Mouse (Mus musculus) stomach, embryonic 14.5 days (tissue): Measurements from ENCODE around the gene 2700049A03Rik. TPM values are rescaled to one million over a fixed set of nuclear protein-coding genes. Genes with fewer than 3 reads are reported as not detected.

Experiments used
- ATAC-seq: fragments of 200-750 bp; cut with Nextera tagmentation; 2 replicates; pipeline ENCODE4 v1.8.0; 2017; ENCODE audit warnings: low read depth, moderate TSS enrichment; ENCODE audit not compliant: insufficient number of reproducible peaks, insufficient read depth, low FRiP score
- H3K27ac ChIP-seq: fragments of 300-500 bp; sonication (generic); 2 replicates; pipeline ENCODE4 v1.5.1; 2014; ENCODE audit warnings: mild to moderate bottlenecking, low read length, moderate library complexity, mixed read lengths
- H3K27me3 ChIP-seq: fragments of 300-500 bp; sonication (generic); 2 replicates; pipeline ENCODE4 v1.6.1; 2014; ENCODE audit warnings: low read length, control low read depth, mixed read lengths; ENCODE audit not compliant: control insufficient read depth, insufficient read depth
- H3K36me3 ChIP-seq: fragments of 300-500 bp; sonication (generic); 2 replicates; pipeline ENCODE4 v1.6.1; 2014; ENCODE audit warnings: mild to moderate bottlenecking, control low read depth, low read length, moderate library complexity, mixed read lengths; ENCODE audit not compliant: control insufficient read depth, insufficient read depth
- H3K4me1 ChIP-seq: fragments of 300-500 bp; sonication (generic); 2 replicates; pipeline ENCODE4 v1.6.1; 2014; ENCODE audit warnings: low read length, control low read depth, mixed read lengths; ENCODE audit not compliant: control insufficient read depth, insufficient read depth
- H3K4me2 ChIP-seq: fragments of 300-500 bp; sonication (generic); replicated peaks from 2 replicates; pipeline ENCODE4 v1.6.1; 2014; ENCODE audit warnings: low read depth, low read length, control low read depth
- H3K4me3 ChIP-seq: fragments of 300-500 bp; sonication (generic); 2 replicates; pipeline ENCODE4 v1.5.1; 2014; ENCODE audit warnings: low read depth, low read length, control low read depth
- H3K9ac ChIP-seq: fragments of 300-500 bp; sonication (generic); replicated peaks from 2 replicates; pipeline ENCODE4 v1.6.1; 2014; ENCODE audit warnings: low read depth, mild to moderate bottlenecking, control low read depth, low read length, moderate library complexity, mixed read lengths
- H3K9me3 ChIP-seq: fragments of 300-500 bp; sonication (generic); 2 replicates; pipeline ENCODE4 v1.6.1; 2016; ENCODE audit warnings: low read depth, low read length, control low read depth; ENCODE audit not compliant: control insufficient read depth
- WGBS: fragments of 180-500 bp; shearing (Covaris S2); extraction: QIAGEN DNeasy Blood & Tissue Kit; methylation state at CpG from one replicate; pipeline ENCODE4 v1.1.7; 2014; 5-methylcytosine and 5-hydroxymethylcytosine counted together
- polyA plus RNA-seq: library from polyadenylated mRNA; unstranded; fragments of >200 nt; fragmentation: Nextera tagmentation; extraction: Ambion mirVana; gene quantifications from 2 replicates; pipeline ENCODE4 v1.2.1, GENCODE M21; 2014

2700049A03Rik gene
- polyA plus RNA-seq, 1 experiment from 2014 or later, result 17.1 TPM

GRCm38 (mm10) chr12:71150167-71150566 is 13.5 kb downstream of the 2700049A03Rik start:
- Histone ChIP-seq H3K4me2 (no peak overlapping the region), H3K27me3 (no peaks in the 10 kb centered on the region), H3K27ac (no peak overlapping the region), H3K4me3 (no peak overlapping the region), H3K36me3 (peaks cover 40% of the 10 kb centered on the region), H3K9ac (no peak overlapping the region), H3K9me3 (no peaks in the 10 kb centered on the region), H3K4me1 (no peaks in the 10 kb centered on the region)
- 91% methylated on average over 8 of the region's 8 CpGs for WGBS
- ATAC-seq, result no peak

- no peak overlapping the region for H3K4me3 ChIP-seq
- H3K4me2 ChIP-seq, result no peak overlapping the region
- H3K9ac ChIP-seq, result no peak overlapping the region
- 97% methylated on average over 6 of the region's 6 CpGs for WGBS
- H3K27ac ChIP-seq, result no peak overlapping the region
- H3K27me3 ChIP-seq, result no peaks in the 10 kb centered on the region
- no peaks in the 10 kb centered on the region for H3K4me1 ChIP-seq
- no peak for ATAC-seq
- H3K9me3 ChIP-seq, result no peaks in the 10 kb centered on the region
- peaks cover 37% of the 10 kb centered on the region for H3K36me3 ChIP-seq
Observed at GRCm38 (mm10) chr12:71154979-71155378, 18.3 kb downstream of the 2700049A03Rik start.

- H3K27ac ChIP-seq, result no peak overlapping the region; the same call in 1 of the 2 replicates
- H3K9me3 ChIP-seq, result no peaks in the 10 kb centered on the region
- H3K4me1 ChIP-seq, result no peaks in the 10 kb centered on the region
- WGBS, result 81% methylated on average over 6 of the region's 6 CpGs
- H3K36me3 ChIP-seq, result peaks cover 46% of the 10 kb centered on the region
- no peaks in the 10 kb centered on the region for H3K27me3 ChIP-seq
- H3K4me3 ChIP-seq, result no peak overlapping the region
- no peak overlapping the region for H3K9ac ChIP-seq
- no peak for ATAC-seq
- no peak overlapping the region for H3K4me2 ChIP-seq
Observed at GRCm38 (mm10) chr12:71157974-71158373, 21.3 kb downstream of the 2700049A03Rik start.

- Histone ChIP-seq H3K4me2 (no peak overlapping the region), H3K4me1 (no peaks in the 10 kb centered on the region), H3K27ac (no peak overlapping the region), H3K4me3 (no peak overlapping the region), H3K27me3 (no peaks in the 10 kb centered on the region), H3K9me3 (no peaks in the 10 kb centered on the region), H3K9ac (no peak overlapping the region), H3K36me3 (peaks cover 43% of the 10 kb centered on the region)
- no peak for ATAC-seq
- 91% methylated on average over 9 of the region's 9 CpGs for WGBS
Observed at GRCm38 (mm10) chr12:71164410-71164809, 27.8 kb downstream of the 2700049A03Rik start.

- Histone ChIP-seq H3K9me3 (no peaks in the 10 kb centered on the region), H3K4me3 (no peak overlapping the region), H3K27ac (no peak overlapping the region), H3K9ac (no peak overlapping the region), H3K4me1 (no peaks in the 10 kb centered on the region), H3K4me2 (no peak overlapping the region), H3K27me3 (no peaks in the 10 kb centered on the region), H3K36me3 (peaks cover 33% of the 10 kb centered on the region)
- ATAC-seq, result no peak
- WGBS, result 97% methylated on average over 1 of the region's 1 CpGs
Observed at GRCm38 (mm10) chr12:71169911-71170310, 33.3 kb downstream of the 2700049A03Rik start.

GRCm38 (mm10) chr12:71183736-71184135 is 47.1 kb downstream of the 2700049A03Rik start:
- no peak for ATAC-seq
- Histone ChIP-seq H3K27me3 (no peaks in the 10 kb centered on the region), H3K27ac (no peak overlapping the region), H3K9ac (no peak overlapping the region), H3K36me3 (peaks cover 30% of the 10 kb centered on the region), H3K4me3 (no peak overlapping the region), H3K4me1 (no peaks in the 10 kb centered on the region), H3K9me3 (no peaks in the 10 kb centered on the region), H3K4me2 (no peak overlapping the region)
- 95% methylated on average over 3 of the region's 3 CpGs for WGBS

- Histone ChIP-seq H3K27me3 (no peaks in the 10 kb centered on the region), H3K4me2 (no peak overlapping the region), H3K4me3 (no peak overlapping the region), H3K36me3 (peaks cover 30% of the 10 kb centered on the region), H3K4me1 (no peaks in the 10 kb centered on the region), H3K9ac (no peak overlapping the region), H3K27ac (no peak overlapping the region), H3K9me3 (no peaks in the 10 kb centered on the region)
- no peak for ATAC-seq
- 95% methylated on average over 4 of the region's 4 CpGs for WGBS
Observed at GRCm38 (mm10) chr12:71184396-71184795, 47.7 kb downstream of the 2700049A03Rik start.

GRCm38 (mm10) chr12:71192705-71193104 is 56.1 kb downstream of the 2700049A03Rik start:
- no peaks in the 10 kb centered on the region for H3K4me1 ChIP-seq
- no peak for ATAC-seq
- WGBS, result 72% methylated on average over 8 of the region's 8 CpGs
- no peak overlapping the region for H3K4me2 ChIP-seq
- no peak overlapping the region for H3K9ac ChIP-seq
- no peak overlapping the region for H3K4me3 ChIP-seq
- peaks cover 56% of the 10 kb centered on the region for H3K36me3 ChIP-seq
- H3K9me3 ChIP-seq, result no peaks in the 10 kb centered on the region
- no peak overlapping the region for H3K27ac ChIP-seq
- H3K27me3 ChIP-seq, result no peaks in the 10 kb centered on the region

DNA sequence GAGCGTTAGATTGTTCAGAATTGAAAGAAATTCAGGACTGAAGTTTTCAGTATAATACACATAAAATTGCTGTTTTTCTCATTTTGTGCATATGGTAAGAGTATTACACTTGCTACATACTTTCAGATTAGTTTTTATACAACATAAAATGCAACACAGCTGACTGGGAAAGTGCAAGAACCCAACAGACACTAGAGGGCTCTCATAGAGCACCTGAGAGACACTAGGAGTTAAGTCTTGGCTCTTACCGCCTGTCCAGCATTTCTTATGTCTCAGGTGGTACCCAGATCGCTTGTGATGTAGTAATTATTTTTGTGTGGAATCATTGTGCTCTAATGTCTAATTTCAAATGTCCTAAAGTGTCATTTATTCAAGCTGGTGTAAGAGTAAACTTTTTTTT is 61.0 kb downstream of the 2700049A03Rik start:
- Histone ChIP-seq H3K4me2 (no peak overlapping the region), H3K36me3 (peaks cover 23% of the 10 kb centered on the region), H3K27me3 (no peaks in the 10 kb centered on the region), H3K27ac (no peak overlapping the region), H3K9me3 (no peaks in the 10 kb centered on the region), H3K4me3 (no peak overlapping the region), H3K9ac (no peak overlapping the region), H3K4me1 (no peaks in the 10 kb centered on the region; the same call in 1 of the 2 replicates)
- ATAC-seq, result no peak
- 61% methylated on average over 3 of the region's 3 CpGs for WGBS
